Mouse (Mus musculus): Measurements from ENCODE around the gene Bcat1. TPM values are rescaled to one million over a fixed set of nuclear protein-coding genes. Genes with fewer than 3 reads are reported as not detected.
A peak's percentile ranks its signal among the peaks of the same experiment; 100 is the strongest.

Gene Bcat1
- polyA plus RNA-seq, 1 experiment, result 100 TPM

- TF ChIP-seq MYOG (IDR thresholded peaks at IDR 0.05; ENCODE audit: control insufficient read depth, extremely low read depth, insufficient read length) (no peak), FOSL1 (IDR thresholded peaks at IDR 0.05; ENCODE audit: insufficient read depth, low read length, poor library complexity, severe bottlenecking) (no peak)
- Histone ChIP-seq H3ac (ENCODE audit: control insufficient read depth, insufficient read length, low read depth) (no peak overlapping the region), H3K36me3 (ENCODE audit: control insufficient read depth, insufficient read depth) (peaks cover 69% of the 10 kb centered on the region), H3K79me3 (ENCODE audit: low read depth) (peaks cover 5% of the 10 kb centered on the region), H3K4me3 (ENCODE audit: insufficient read depth, poor library complexity, severe bottlenecking) (no peak overlapping the region), H3K27me3 (ENCODE audit: control insufficient read depth, insufficient read depth, insufficient read length) (no peaks in the 10 kb centered on the region), H3K79me2 (ENCODE audit: control insufficient read depth, insufficient read depth) (peaks cover 17% of the 10 kb centered on the region)
These were observed 40.6 kb downstream of the Bcat1 start for GRCm38 (mm10) chr6:145035412-145035811.

GRCm38 (mm10) chr6:145030587-145030986 lies 45.4 kb downstream of the Bcat1 start:
- Histone ChIP-seq H3K4me3 (ENCODE audit: insufficient read depth, poor library complexity, severe bottlenecking) (no peak overlapping the region), H3K79me3 (ENCODE audit: low read depth) (peaks cover 2% of the 10 kb centered on the region), H3ac (ENCODE audit: control insufficient read depth, insufficient read length, low read depth) (no peak overlapping the region), H3K79me2 (ENCODE audit: control insufficient read depth, insufficient read depth) (no peaks in the 10 kb centered on the region), H3K27me3 (ENCODE audit: control insufficient read depth, insufficient read depth, insufficient read length) (no peaks in the 10 kb centered on the region), H3K36me3 (ENCODE audit: control insufficient read depth, insufficient read depth) (peaks cover 56% of the 10 kb centered on the region)
- no peak for TF ChIP-seq MYOD1 (IDR thresholded peaks at IDR 0.05; ENCODE audit: control insufficient read depth, insufficient read length, low read depth)
- TF ChIP-seq USF1 (IDR thresholded peaks at IDR 0.05; ENCODE audit: low read depth), result no peak
- no peak for TF ChIP-seq MYOG (IDR thresholded peaks at IDR 0.05; ENCODE audit: control insufficient read depth, extremely low read depth, insufficient read length)
- no peak for TF ChIP-seq FOSL1 (IDR thresholded peaks at IDR 0.05; ENCODE audit: insufficient read depth, low read length, poor library complexity, severe bottlenecking)
- TF ChIP-seq CEBPB (IDR thresholded peaks at IDR 0.05; ENCODE audit: low read depth), result no peak
- no peak for TF ChIP-seq CTCF (IDR thresholded peaks at IDR 0.05; ENCODE audit: control insufficient read depth, insufficient read depth, insufficient read length)
- no peak for TF ChIP-seq MAX (IDR thresholded peaks at IDR 0.05)

GRCm38 (mm10) chr6:145023990-145024389 lies 52.0 kb downstream of the Bcat1 start:
- TF ChIP-seq CEBPB (IDR thresholded peaks at IDR 0.05; ENCODE audit: low read depth), result no peak
- TF ChIP-seq MAX (IDR thresholded peaks at IDR 0.05), result no peak
- TF ChIP-seq MYOD1 (IDR thresholded peaks at IDR 0.05; ENCODE audit: control insufficient read depth, insufficient read length, low read depth), result no peak
- TF ChIP-seq USF1 (IDR thresholded peaks at IDR 0.05; ENCODE audit: low read depth), result no peak
- TF ChIP-seq CTCF (IDR thresholded peaks at IDR 0.05; ENCODE audit: control insufficient read depth, insufficient read depth, insufficient read length), result no peak
- no peak for TF ChIP-seq MYOG (IDR thresholded peaks at IDR 0.05; ENCODE audit: control insufficient read depth, extremely low read depth, insufficient read length)
- TF ChIP-seq FOSL1 (IDR thresholded peaks at IDR 0.05; ENCODE audit: insufficient read depth, low read length, poor library complexity, severe bottlenecking), result no peak
- Histone ChIP-seq H3K27me3 (ENCODE audit: control insufficient read depth, insufficient read depth, insufficient read length) (no peaks in the 10 kb centered on the region), H3K36me3 (ENCODE audit: control insufficient read depth, insufficient read depth) (peaks cover 67% of the 10 kb centered on the region), H3K79me2 (ENCODE audit: control insufficient read depth, insufficient read depth) (peaks cover 5% of the 10 kb centered on the region), H3K79me3 (ENCODE audit: low read depth) (peaks cover 2% of the 10 kb centered on the region), H3K4me3 (ENCODE audit: insufficient read depth, poor library complexity, severe bottlenecking) (no peak overlapping the region), H3ac (ENCODE audit: control insufficient read depth, insufficient read length, low read depth) (no peak overlapping the region)

- H3K36me3 ChIP-seq (ENCODE audit: control insufficient read depth, insufficient read depth), result peaks cover 68% of the 10 kb centered on the region
These were observed 52.8 kb downstream of the Bcat1 start for GRCm38 (mm10) chr6:145022966-145023725.

GRCm38 (mm10) chr6:145022349-145022748 lies 53.6 kb downstream of the Bcat1 start:
- Histone ChIP-seq H3K4me3 (ENCODE audit: insufficient read depth, poor library complexity, severe bottlenecking) (no peak overlapping the region), H3K27me3 (ENCODE audit: control insufficient read depth, insufficient read depth, insufficient read length) (no peaks in the 10 kb centered on the region), H3K79me2 (ENCODE audit: control insufficient read depth, insufficient read depth) (peaks cover 5% of the 10 kb centered on the region), H3K79me3 (ENCODE audit: low read depth) (peaks cover 3% of the 10 kb centered on the region), H3ac (ENCODE audit: control insufficient read depth, insufficient read length, low read depth) (no peak overlapping the region), H3K36me3 (ENCODE audit: control insufficient read depth, insufficient read depth) (peaks cover 74% of the 10 kb centered on the region)
- TF ChIP-seq CTCF (IDR thresholded peaks at IDR 0.05; ENCODE audit: control insufficient read depth, insufficient read depth, insufficient read length) (no peak), MYOG (IDR thresholded peaks at IDR 0.05; ENCODE audit: control insufficient read depth, extremely low read depth, insufficient read length) (no peak), MYOD1 (IDR thresholded peaks at IDR 0.05; ENCODE audit: control insufficient read depth, insufficient read length, low read depth) (no peak), FOSL1 (IDR thresholded peaks at IDR 0.05; ENCODE audit: insufficient read depth, low read length, poor library complexity, severe bottlenecking) (no peak), USF1 (IDR thresholded peaks at IDR 0.05; ENCODE audit: low read depth) (no peak), MAX (IDR thresholded peaks at IDR 0.05) (no peak), CEBPB (IDR thresholded peaks at IDR 0.05; ENCODE audit: low read depth) (no peak)

More at GRCm38 (mm10) chr6:145022966-145023725, 52.8 kb downstream of the Bcat1 start:
- Histone ChIP-seq H3K27me3 (ENCODE audit: control insufficient read depth, insufficient read depth, insufficient read length) (no peaks in the 10 kb centered on the region), H3K4me3 (ENCODE audit: insufficient read depth, poor library complexity, severe bottlenecking) (no peak overlapping the region), H3ac (ENCODE audit: control insufficient read depth, insufficient read length, low read depth) (no peak overlapping the region), H3K79me3 (ENCODE audit: low read depth) (peaks cover 2% of the 10 kb centered on the region), H3K79me2 (ENCODE audit: control insufficient read depth, insufficient read depth) (peaks cover 5% of the 10 kb centered on the region)
- peak; percentile 33 for TF ChIP-seq CTCF (IDR thresholded peaks at IDR 0.05; ENCODE audit: control insufficient read depth, insufficient read depth, insufficient read length)
- no peak for TF ChIP-seq MYOG (IDR thresholded peaks at IDR 0.05; ENCODE audit: control insufficient read depth, extremely low read depth, insufficient read length)
- TF ChIP-seq USF1 (IDR thresholded peaks at IDR 0.05; ENCODE audit: low read depth), result no peak
- no peak for TF ChIP-seq FOSL1 (IDR thresholded peaks at IDR 0.05; ENCODE audit: insufficient read depth, low read length, poor library complexity, severe bottlenecking)

GRCm38 (mm10) chr6:145020553-145020952 lies 55.4 kb downstream of the Bcat1 start:
- Histone ChIP-seq H3ac (ENCODE audit: control insufficient read depth, insufficient read length, low read depth) (no peak overlapping the region), H3K36me3 (ENCODE audit: control insufficient read depth, insufficient read depth) (peaks cover 81% of the 10 kb centered on the region), H3K4me3 (ENCODE audit: insufficient read depth, poor library complexity, severe bottlenecking) (no peak overlapping the region), H3K27me3 (ENCODE audit: control insufficient read depth, insufficient read depth, insufficient read length) (no peaks in the 10 kb centered on the region), H3K79me2 (ENCODE audit: control insufficient read depth, insufficient read depth) (peaks cover 10% of the 10 kb centered on the region), H3K79me3 (ENCODE audit: low read depth) (peaks cover 5% of the 10 kb centered on the region)
- TF ChIP-seq MAX (IDR thresholded peaks at IDR 0.05), result no peak
- no peak for TF ChIP-seq CEBPB (IDR thresholded peaks at IDR 0.05; ENCODE audit: low read depth)
- no peak for TF ChIP-seq USF1 (IDR thresholded peaks at IDR 0.05; ENCODE audit: low read depth)
- no peak for TF ChIP-seq FOSL1 (IDR thresholded peaks at IDR 0.05; ENCODE audit: insufficient read depth, low read length, poor library complexity, severe bottlenecking)
- no peak for TF ChIP-seq CTCF (IDR thresholded peaks at IDR 0.05; ENCODE audit: control insufficient read depth, insufficient read depth, insufficient read length)
- no peak for TF ChIP-seq MYOG (IDR thresholded peaks at IDR 0.05; ENCODE audit: control insufficient read depth, extremely low read depth, insufficient read length)
- TF ChIP-seq MYOD1 (IDR thresholded peaks at IDR 0.05; ENCODE audit: control insufficient read depth, insufficient read length, low read depth), result no peak
